Mouse (Mus musculus): Measurements from ENCODE around the gene Zbtb9.

The Zbtb9 gene

GRCm38 (mm10) chr17:26947231-26948100 lies 25.5 kb upstream of the Zbtb9 start:
- no peak for DNase-seq (ENCODE audit: low spot score)

- DNase-seq (ENCODE audit: low spot score), result peak; percentile 38
Observed at GRCm38 (mm10) chr17:26948316-26949050, 24.5 kb upstream of the Zbtb9 start.

GRCm38 (mm10) chr17:26949051-26949577 lies 23.9 kb upstream of the Zbtb9 start:
- DNase-seq (ENCODE audit: low spot score), result no peak

- no peak for DNase-seq (ENCODE audit: low spot score)
Observed at GRCm38 (mm10) chr17:26949866-26950265, 23.1 kb upstream of the Zbtb9 start.

- DNase-seq (ENCODE audit: low spot score), result no peak
Observed at GRCm38 (mm10) chr17:26950560-26951288, 22.2 kb upstream of the Zbtb9 start.

GRCm38 (mm10) chr17:26951406-26951805 lies 21.6 kb upstream of the Zbtb9 start:
- DNase-seq (ENCODE audit: low spot score), result peak; percentile 45

GRCm38 (mm10) chr17:26951952-26952877 lies 20.8 kb upstream of the Zbtb9 start:
- no peak for DNase-seq (ENCODE audit: low spot score)

GRCm38 (mm10) chr17:26953201-26953600 lies 19.8 kb upstream of the Zbtb9 start:
- no peak for DNase-seq (ENCODE audit: low spot score)

- no peak for DNase-seq (ENCODE audit: low spot score)
Observed at GRCm38 (mm10) chr17:26953726-26954125, 19.2 kb upstream of the Zbtb9 start.

GRCm38 (mm10) chr17:26956309-26956708 lies 16.7 kb upstream of the Zbtb9 start:
- DNase-seq (ENCODE audit: low spot score), result no peak

- DNase-seq (ENCODE audit: low spot score), result peak; percentile 40
Observed at GRCm38 (mm10) chr17:26956895-26957294, 16.1 kb upstream of the Zbtb9 start.

- no peak for DNase-seq (ENCODE audit: low spot score)
Observed at GRCm38 (mm10) chr17:26957872-26958271, 15.1 kb upstream of the Zbtb9 start.

GRCm38 (mm10) chr17:26958880-26959279 lies 14.1 kb upstream of the Zbtb9 start:
- no peak for DNase-seq (ENCODE audit: low spot score)

- no peak for DNase-seq (ENCODE audit: low spot score)
Observed at GRCm38 (mm10) chr17:26959815-26960214, 13.2 kb upstream of the Zbtb9 start.

- no peak for DNase-seq (ENCODE audit: low spot score)
Observed at GRCm38 (mm10) chr17:26961572-26962240, 11.3 kb upstream of the Zbtb9 start.

- no peak for DNase-seq (ENCODE audit: low spot score)
Observed at GRCm38 (mm10) chr17:26966993-26967392, 6.0 kb upstream of the Zbtb9 start.

GRCm38 (mm10) chr17:26967477-26967876 lies 5.5 kb upstream of the Zbtb9 start:
- DNase-seq (ENCODE audit: low spot score), result no peak

- DNase-seq (ENCODE audit: low spot score), result no peak
Observed at GRCm38 (mm10) chr17:26968200-26968611, 4.8 kb upstream of the Zbtb9 start.

- no peak for DNase-seq (ENCODE audit: low spot score)
Observed at GRCm38 (mm10) chr17:26969257-26969656, 3.7 kb upstream of the Zbtb9 start.

- no peak for DNase-seq (ENCODE audit: low spot score)
Observed at GRCm38 (mm10) chr17:26970221-26970620, 2.7 kb upstream of the Zbtb9 start.
